Mouse (Mus musculus): ENCODE results near the gene Fam124b. TPM values are rescaled to one million over a fixed set of nuclear protein-coding genes. Genes with fewer than 3 reads are reported as not detected.

The Fam124b gene
- total and polyA plus RNA-seq, 3 experiments, result 0.27 TPM; not detected in 2

- ATAC-seq (ENCODE audit: extremely low read depth, insufficient number of reproducible peaks, low FRiP score, poor library complexity, severe bottlenecking), result no peak; the same call in 1 of the 2 replicates
- TF ChIP-seq GATA2 (IDR thresholded peaks at IDR 0.05; ENCODE audit: borderline replicate concordance, low read depth, low read length), result no peak
- TF ChIP-seq GATA1 (IDR thresholded peaks at IDR 0.05; ENCODE audit: borderline replicate concordance, low read length), result no peak
- no peak for TF ChIP-seq TAL1 (conservative IDR thresholded peaks at IDR 0.05; ENCODE audit: low read depth, low read length)
- no peak for TF ChIP-seq CTCF (IDR thresholded peaks at IDR 0.05; ENCODE audit: low read depth, low read length)
- TF ChIP-seq POLR2AphosphoS5 (IDR thresholded peaks at IDR 0.05; ENCODE audit: insufficient replicate concordance, low read depth, low read length), result no peak
- peaks cover 4% of the 10 kb centered on the region; the same call in 1 of the 2 replicates for H3K27me3 ChIP-seq (ENCODE audit: insufficient read depth, low read length)
- DNase-seq (ENCODE audit: low spot score), result no peak
- no peaks in the 10 kb centered on the region for H3K4me1 ChIP-seq (ENCODE audit: insufficient read depth, low read depth, low read length)
- H3K36me3 ChIP-seq (replicated peaks), result no peaks in the 10 kb centered on the region
- H3K9me3 ChIP-seq (replicated peaks), result no peaks in the 10 kb centered on the region
- no peak overlapping the region for H3K4me3 ChIP-seq (ENCODE audit: low read depth, low read length)
Observed at GRCm38 (mm10) chr1:80244123-80244522, 25.9 kb upstream of the Fam124b start.

DNA sequence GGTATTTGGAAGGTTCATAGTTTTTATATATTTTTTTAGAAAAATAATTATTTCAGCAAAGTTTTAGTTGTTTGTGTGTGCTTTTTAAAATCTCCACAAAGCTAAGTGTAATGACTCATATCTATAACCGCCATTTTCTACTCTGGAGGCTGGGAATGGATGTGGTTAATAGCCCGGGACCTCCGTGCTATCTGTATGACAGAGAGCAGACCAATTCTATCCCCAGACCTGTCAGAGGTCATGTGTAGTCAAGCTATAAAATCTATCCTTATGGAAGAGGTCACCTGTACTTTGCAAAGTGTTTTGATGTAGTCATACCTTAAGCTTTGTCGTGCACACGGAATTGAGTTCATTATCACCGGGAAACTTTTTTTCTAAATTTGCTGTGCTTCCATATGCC lies 23.3 kb upstream of the Fam124b start:
- Histone ChIP-seq H3K4me3 (ENCODE audit: low read depth, low read length) (no peak overlapping the region), H3K4me1 (ENCODE audit: insufficient read depth, low read depth, low read length) (no peaks in the 10 kb centered on the region), H3K36me3 (replicated peaks) (no peaks in the 10 kb centered on the region), H3K9me3 (replicated peaks) (no peaks in the 10 kb centered on the region), H3K27me3 (ENCODE audit: insufficient read depth, low read length) (peaks cover 7% of the 10 kb centered on the region; the same call in 1 of the 2 replicates)
- TF ChIP-seq GATA2 (IDR thresholded peaks at IDR 0.05; ENCODE audit: borderline replicate concordance, low read depth, low read length), result no peak
- no peak for TF ChIP-seq GATA1 (IDR thresholded peaks at IDR 0.05; ENCODE audit: borderline replicate concordance, low read length)
- no peak for TF ChIP-seq TAL1 (conservative IDR thresholded peaks at IDR 0.05; ENCODE audit: low read depth, low read length)
- no peak for TF ChIP-seq CTCF (IDR thresholded peaks at IDR 0.05; ENCODE audit: low read depth, low read length)
- no peak for TF ChIP-seq POLR2AphosphoS5 (IDR thresholded peaks at IDR 0.05; ENCODE audit: insufficient replicate concordance, low read depth, low read length)
- ATAC-seq (ENCODE audit: extremely low read depth, insufficient number of reproducible peaks, low FRiP score, poor library complexity, severe bottlenecking), result no peak
- DNase-seq (ENCODE audit: low spot score), result no peak

- ATAC-seq (ENCODE audit: extremely low read depth, insufficient number of reproducible peaks, low FRiP score, poor library complexity, severe bottlenecking), result no peak
Observed at GRCm38 (mm10) chr1:80240017-80240660, 21.9 kb upstream of the Fam124b start.

DNA sequence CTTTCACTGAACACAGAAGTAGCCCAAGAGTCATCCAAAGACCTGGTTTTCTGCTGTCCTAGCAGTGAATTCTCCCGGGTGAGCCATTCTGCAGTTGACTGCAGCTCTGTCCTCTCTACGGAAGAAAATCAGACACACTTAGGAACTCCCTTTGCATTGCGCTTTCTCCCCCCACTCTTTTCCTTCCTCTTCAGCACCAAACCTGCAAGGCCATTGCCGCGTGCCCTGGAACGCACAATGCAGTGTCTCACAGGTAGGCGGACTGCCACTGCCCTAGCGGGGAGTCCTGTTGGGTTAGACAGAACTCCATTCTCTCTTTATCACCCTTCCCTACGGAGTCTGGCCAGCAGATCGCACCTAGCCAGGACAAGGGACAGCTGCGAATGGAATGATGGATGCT lies 21.2 kb upstream of the Fam124b start:
- H3K27me3 ChIP-seq (ENCODE audit: insufficient read depth, low read length), result peaks cover 7% of the 10 kb centered on the region; the same call in 1 of the 2 replicates
- TF ChIP-seq GATA1 (IDR thresholded peaks at IDR 0.05; ENCODE audit: borderline replicate concordance, low read length) (no peak), POLR2AphosphoS5 (IDR thresholded peaks at IDR 0.05; ENCODE audit: insufficient replicate concordance, low read depth, low read length) (no peak), GATA2 (IDR thresholded peaks at IDR 0.05; ENCODE audit: borderline replicate concordance, low read depth, low read length) (no peak), TAL1 (conservative IDR thresholded peaks at IDR 0.05; ENCODE audit: low read depth, low read length) (no peak), CTCF (IDR thresholded peaks at IDR 0.05; ENCODE audit: low read depth, low read length) (no peak)
- no peak for DNase-seq (ENCODE audit: low spot score)
- H3K4me3 ChIP-seq (ENCODE audit: low read depth, low read length), result no peak overlapping the region
- no peaks in the 10 kb centered on the region for H3K9me3 ChIP-seq (replicated peaks)
- ATAC-seq (ENCODE audit: extremely low read depth, insufficient number of reproducible peaks, low FRiP score, poor library complexity, severe bottlenecking), result no peak
- no peaks in the 10 kb centered on the region for H3K36me3 ChIP-seq (replicated peaks)
- H3K4me1 ChIP-seq (ENCODE audit: insufficient read depth, low read depth, low read length), result no peaks in the 10 kb centered on the region

More at GRCm38 (mm10) chr1:80240017-80240660, 21.9 kb upstream of the Fam124b start:
- H3K27me3 ChIP-seq (ENCODE audit: insufficient read depth, low read length), result peaks cover 7% of the 10 kb centered on the region; the same call in 1 of the 2 replicates
- TF ChIP-seq TAL1 (conservative IDR thresholded peaks at IDR 0.05; ENCODE audit: low read depth, low read length) (no peak), CTCF (IDR thresholded peaks at IDR 0.05; ENCODE audit: low read depth, low read length) (no peak), GATA1 (IDR thresholded peaks at IDR 0.05; ENCODE audit: borderline replicate concordance, low read length) (no peak), POLR2AphosphoS5 (IDR thresholded peaks at IDR 0.05; ENCODE audit: insufficient replicate concordance, low read depth, low read length) (no peak), GATA2 (IDR thresholded peaks at IDR 0.05; ENCODE audit: borderline replicate concordance, low read depth, low read length) (no peak)
- H3K36me3 ChIP-seq (replicated peaks), result no peaks in the 10 kb centered on the region
- H3K4me1 ChIP-seq (ENCODE audit: insufficient read depth, low read depth, low read length), result no peaks in the 10 kb centered on the region
- no peak for DNase-seq (ENCODE audit: low spot score)
- no peaks in the 10 kb centered on the region for H3K9me3 ChIP-seq (replicated peaks)
- H3K4me3 ChIP-seq (ENCODE audit: low read depth, low read length), result no peak overlapping the region

DNA sequence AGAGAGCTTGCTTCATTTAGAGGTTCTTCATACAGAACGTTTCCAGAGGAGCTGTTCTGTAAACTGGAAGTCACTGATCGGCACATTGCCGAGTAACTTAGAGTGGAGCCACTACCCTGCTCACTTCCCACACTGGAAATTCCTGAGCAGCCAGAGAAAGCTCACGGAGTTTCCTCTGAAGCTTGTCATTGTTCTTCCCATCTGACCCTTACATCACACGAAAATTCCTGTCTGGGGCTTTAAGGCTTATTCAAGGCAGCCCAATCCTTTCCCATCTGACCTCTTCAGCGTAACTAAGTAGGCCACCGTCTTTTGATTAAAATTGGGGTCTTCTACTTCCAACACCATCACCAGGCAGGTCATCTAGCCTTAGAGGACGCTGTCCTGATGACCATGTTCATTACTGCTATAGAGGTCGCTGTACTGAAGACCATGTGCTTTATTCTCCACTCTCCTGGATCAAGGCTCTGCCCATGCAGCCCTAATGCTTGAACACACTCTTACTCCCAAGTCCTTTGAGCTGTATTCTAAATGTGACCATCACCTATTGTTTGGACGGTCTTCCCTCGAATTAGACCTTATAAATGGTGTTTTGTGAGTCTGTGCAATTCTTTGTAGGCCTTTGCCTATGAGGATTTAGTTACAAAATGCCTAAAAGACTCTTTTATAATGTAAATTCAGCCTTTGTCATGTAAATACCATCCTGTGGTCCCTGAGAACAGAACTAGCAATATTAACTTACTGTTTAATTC lies 18.9 kb upstream of the Fam124b start:
- no peaks in the 10 kb centered on the region for H3K36me3 ChIP-seq (replicated peaks)
- DNase-seq (ENCODE audit: low spot score) (no peak), ATAC-seq (ENCODE audit: extremely low read depth, insufficient number of reproducible peaks, low FRiP score, poor library complexity, severe bottlenecking) (no peak)
- no peaks in the 10 kb centered on the region for H3K9me3 ChIP-seq (replicated peaks)
- H3K4me3 ChIP-seq (ENCODE audit: low read depth, low read length), result no peak overlapping the region
- H3K4me1 ChIP-seq (ENCODE audit: insufficient read depth, low read depth, low read length), result no peaks in the 10 kb centered on the region
- H3K27me3 ChIP-seq (ENCODE audit: insufficient read depth, low read length), result peaks cover 7% of the 10 kb centered on the region; the same call in 1 of the 2 replicates
- no peak for TF ChIP-seq GATA1 (IDR thresholded peaks at IDR 0.05; ENCODE audit: borderline replicate concordance, low read length)
- TF ChIP-seq POLR2AphosphoS5 (IDR thresholded peaks at IDR 0.05; ENCODE audit: insufficient replicate concordance, low read depth, low read length), result no peak
- no peak for TF ChIP-seq TAL1 (conservative IDR thresholded peaks at IDR 0.05; ENCODE audit: low read depth, low read length)
- no peak for TF ChIP-seq CTCF (IDR thresholded peaks at IDR 0.05; ENCODE audit: low read depth, low read length)
- no peak for TF ChIP-seq GATA2 (IDR thresholded peaks at IDR 0.05; ENCODE audit: borderline replicate concordance, low read depth, low read length)

- ATAC-seq (ENCODE audit: extremely low read depth, insufficient number of reproducible peaks, low FRiP score, poor library complexity, severe bottlenecking) (no peak), DNase-seq (ENCODE audit: low spot score) (no peak)
- Histone ChIP-seq H3K9me3 (replicated peaks) (no peaks in the 10 kb centered on the region), H3K4me3 (ENCODE audit: low read depth, low read length) (no peak overlapping the region), H3K27me3 (ENCODE audit: insufficient read depth, low read length) (peaks cover 7% of the 10 kb centered on the region; the same call in 1 of the 2 replicates), H3K4me1 (ENCODE audit: insufficient read depth, low read depth, low read length) (no peaks in the 10 kb centered on the region), H3K36me3 (replicated peaks) (no peaks in the 10 kb centered on the region)
- TF ChIP-seq TAL1 (conservative IDR thresholded peaks at IDR 0.05; ENCODE audit: low read depth, low read length), result no peak
- no peak for TF ChIP-seq POLR2AphosphoS5 (IDR thresholded peaks at IDR 0.05; ENCODE audit: insufficient replicate concordance, low read depth, low read length)
- TF ChIP-seq GATA2 (IDR thresholded peaks at IDR 0.05; ENCODE audit: borderline replicate concordance, low read depth, low read length), result no peak
- TF ChIP-seq CTCF (IDR thresholded peaks at IDR 0.05; ENCODE audit: low read depth, low read length), result no peak
- TF ChIP-seq GATA1 (IDR thresholded peaks at IDR 0.05; ENCODE audit: borderline replicate concordance, low read length), result no peak
Observed at GRCm38 (mm10) chr1:80236126-80236525, 17.9 kb upstream of the Fam124b start.
